Mouse (Mus musculus) kidney, postnatal 0 days (tissue): ENCODE measurements around the gene Med27. TPM values are rescaled to one million over a fixed set of nuclear protein-coding genes. Genes with fewer than 3 reads are reported as not detected.

Experiments
- ATAC-seq: fragments of 200-750 bp; cut with Nextera tagmentation; replicated peaks from 2 replicates; pipeline ENCODE4 v1.8.0; 2017; ENCODE audit warnings: low read depth, moderate number of reproducible peaks, moderate TSS enrichment, moderate library complexity; ENCODE audit not compliant: low FRiP score
- DNase-seq: peaks from one replicate; pipeline ENCODE4 v3.0.0-alpha.2; 2016; ENCODE audit warnings: low spot score
- H3K27ac ChIP-seq: fragments of 300-500 bp; sonication (generic); 2 replicates; pipeline ENCODE4 v1.5.1; 2014; ENCODE audit warnings: mild to moderate bottlenecking
- H3K27me3 ChIP-seq: fragments of 300-500 bp; sonication (generic); 2 replicates; pipeline ENCODE4 v1.6.1; 2014; ENCODE audit warnings: low read length, mixed read lengths; ENCODE audit not compliant: insufficient read depth
- H3K36me3 ChIP-seq: fragments of 300-500 bp; sonication (generic); 2 replicates; pipeline ENCODE4 v1.6.1; 2014; ENCODE audit warnings: low read length, mixed read lengths; ENCODE audit not compliant: insufficient read depth
- H3K4me1 ChIP-seq: fragments of 300-500 bp; sonication (generic); replicated peaks from 2 replicates; pipeline ENCODE4 v1.6.1; 2014; ENCODE audit warnings: antibody characterized with exemption, low read length, mixed read lengths; ENCODE audit not compliant: insufficient read depth
- H3K4me2 ChIP-seq: fragments of 300-500 bp; sonication (generic); 2 replicates; pipeline ENCODE4 v1.6.1; 2014; ENCODE audit warnings: mild to moderate bottlenecking, low read length, moderate library complexity, mixed read lengths
- H3K4me3 ChIP-seq: fragments of 300-500 bp; sonication (generic); replicated peaks from 2 replicates; pipeline ENCODE4 v1.5.1; 2014; ENCODE audit warnings: low read depth, low read length
- H3K9ac ChIP-seq: fragments of 300-500 bp; sonication (generic); 2 replicates; pipeline ENCODE4 v1.6.1; 2014; ENCODE audit warnings: low read depth, low read length
- H3K9me3 ChIP-seq: fragments of 300-500 bp; sonication (generic); replicated peaks from 2 replicates; pipeline ENCODE4 v1.6.1; 2016; ENCODE audit warnings: low read length, inconsistent platforms, mixed read lengths
- CTCF ChIP-seq: IDR thresholded peaks from 2 replicates; pipeline ENCODE4 v1.5.1; 2016; ENCODE audit warnings: antibody characterized with exemption, low read depth, mild to moderate bottlenecking, moderate library complexity
- WGBS: fragments of 180-500 bp; shearing (Covaris S2); extraction: QIAGEN DNeasy Blood & Tissue Kit; methylation state at CpG from one replicate; pipeline ENCODE4 v1.1.7; 2014; 5-methylcytosine and 5-hydroxymethylcytosine counted together
- polyA plus RNA-seq: library from polyadenylated mRNA; unstranded; fragments of >200 nt; fragmentation: Nextera tagmentation; extraction: Ambion mirVana; gene quantifications from 2 replicates; pipeline ENCODE4 v1.2.1, GENCODE M21; 2015

Gene Med27
- polyA plus RNA-seq, 1 experiment from 2014 or later: 38.1 TPM

DNA sequence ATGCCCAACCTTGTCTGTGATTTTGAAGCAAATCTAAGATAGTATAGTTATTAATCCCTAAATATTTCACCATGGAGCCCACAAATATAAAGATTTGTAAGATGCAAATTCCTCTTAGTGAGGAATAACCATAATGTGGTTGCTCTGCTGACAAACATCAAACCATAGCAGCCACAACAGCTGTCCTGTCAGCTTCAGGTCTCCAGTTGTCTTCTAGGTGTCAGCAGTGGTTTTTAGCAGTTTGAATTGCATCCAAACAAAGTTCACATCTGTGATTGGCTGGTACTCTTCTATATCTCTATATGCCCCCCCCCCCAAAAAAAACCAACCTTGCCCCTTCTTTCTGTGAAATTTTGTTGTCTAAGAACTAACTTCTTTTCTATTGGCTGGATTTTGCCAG is 95.7 kb downstream of the Med27 start:
- no peaks in the 10 kb centered on the region for H3K27me3 ChIP-seq
- H3K4me2 ChIP-seq: no peak overlapping the region
- H3K4me1 ChIP-seq: no peaks in the 10 kb centered on the region; the same call in 1 of the 2 replicates
- DNase-seq: no peak
- ATAC-seq: no peak
- no peaks in the 10 kb centered on the region for H3K36me3 ChIP-seq
- TF ChIP-seq CTCF: no peak
- no peaks in the 10 kb centered on the region for H3K9me3 ChIP-seq
- no peak overlapping the region for H3K9ac ChIP-seq
- no peak overlapping the region for H3K27ac ChIP-seq
- H3K4me3 ChIP-seq: no peak overlapping the region

DNA sequence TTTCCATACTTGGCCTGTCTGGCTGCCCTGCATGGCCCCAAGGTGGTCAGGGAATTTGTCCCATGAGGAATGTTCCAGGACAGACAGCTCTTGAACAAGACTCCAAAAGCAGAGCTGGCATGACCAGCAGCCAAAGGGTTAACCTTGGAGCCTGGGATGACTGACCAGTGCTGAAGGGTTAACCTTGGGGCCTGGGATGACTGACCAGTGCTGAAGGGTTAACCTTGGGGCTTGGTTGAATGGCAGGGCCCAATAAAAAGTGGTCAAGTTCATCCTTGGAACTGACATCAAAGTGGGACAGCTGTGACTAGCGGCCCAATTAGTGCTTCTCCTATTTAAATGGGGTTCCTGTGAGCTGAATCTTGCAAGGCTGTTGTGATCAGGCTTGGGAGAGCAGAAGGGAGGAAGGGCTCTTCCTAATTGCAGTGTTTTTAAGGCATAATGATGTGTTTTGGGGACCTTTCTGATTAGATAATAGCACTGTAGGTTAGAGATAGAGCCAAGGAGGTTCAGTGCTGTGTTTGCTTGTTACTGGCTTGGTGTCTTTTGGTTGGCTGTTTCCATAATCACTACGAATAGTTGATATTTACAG is 97.1 kb downstream of the Med27 start:
- Histone ChIP-seq H3K36me3 (no peaks in the 10 kb centered on the region), H3K27ac (no peak overlapping the region), H3K9me3 (no peaks in the 10 kb centered on the region), H3K4me1 (no peaks in the 10 kb centered on the region; the same call in 1 of the 2 replicates), H3K9ac (no peak overlapping the region), H3K27me3 (no peaks in the 10 kb centered on the region), H3K4me3 (no peak overlapping the region), H3K4me2 (no peak overlapping the region)
- DNase-seq (peak; percentile 19), ATAC-seq (no peak)
- no peak for TF ChIP-seq CTCF
- WGBS: 67% methylated on average over 2 of the region's 2 CpGs

GRCm38 (mm10) chr2:29448476-29449002 is 101.9 kb downstream of the Med27 start:
- ATAC-seq (no peak), DNase-seq (peak; percentile 44)
- no peaks in the 10 kb centered on the region for H3K9me3 ChIP-seq
- no peaks in the 10 kb centered on the region for H3K27me3 ChIP-seq
- no peaks in the 10 kb centered on the region for H3K4me1 ChIP-seq
- H3K9ac ChIP-seq: no peak overlapping the region
- H3K36me3 ChIP-seq: no peaks in the 10 kb centered on the region
- H3K27ac ChIP-seq: no peak overlapping the region
- H3K4me2 ChIP-seq: no peak overlapping the region
- no peak for TF ChIP-seq CTCF
- WGBS: 80% methylated on average over 7 of the region's 7 CpGs
- no peak overlapping the region for H3K4me3 ChIP-seq

GRCm38 (mm10) chr2:29451368-29451999 is 104.9 kb downstream of the Med27 start:
- no peak for ATAC-seq

DNA sequence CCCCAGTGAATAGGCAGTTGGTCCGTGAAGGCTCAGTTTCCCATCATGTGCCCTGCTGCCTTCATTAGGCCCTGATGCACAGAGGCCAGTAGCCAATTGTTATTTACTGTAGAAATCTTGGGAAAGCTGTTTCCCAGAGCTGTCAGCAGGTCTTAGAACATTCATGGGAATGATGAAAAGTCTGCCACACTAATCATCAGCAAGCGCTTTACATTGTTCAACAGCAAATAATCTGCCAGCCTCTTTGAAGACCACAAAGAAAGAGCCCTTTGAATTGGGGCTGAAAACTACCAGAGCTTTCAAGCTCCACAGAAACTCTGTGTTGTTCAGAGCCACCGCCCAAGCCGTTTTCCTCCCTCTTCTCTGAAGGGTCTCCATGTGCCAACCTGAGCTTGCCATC is 106.8 kb downstream of the Med27 start:
- 82% methylated on average over 4 of the region's 4 CpGs for WGBS
- H3K36me3 ChIP-seq: no peaks in the 10 kb centered on the region
- H3K9ac ChIP-seq: no peak overlapping the region
- no peaks in the 10 kb centered on the region for H3K9me3 ChIP-seq
- no peak for DNase-seq
- H3K4me1 ChIP-seq: 0 out of 2 replicates have a peak, but pooled peaks cover 2% of the 10 kb centered on the region
- H3K4me3 ChIP-seq: no peak overlapping the region
- H3K4me2 ChIP-seq: no peak overlapping the region
- H3K27me3 ChIP-seq: no peaks in the 10 kb centered on the region
- no peak overlapping the region for H3K27ac ChIP-seq
- no peak for TF ChIP-seq CTCF
- ATAC-seq: no peak

More at GRCm38 (mm10) chr2:29451368-29451999, 104.9 kb downstream of the Med27 start:
- Histone ChIP-seq H3K4me2 (no peak overlapping the region), H3K4me3 (no peak overlapping the region), H3K27ac (no peak overlapping the region), H3K4me1 (0 out of 2 replicates have a peak, but pooled peaks cover 2% of the 10 kb centered on the region), H3K9me3 (no peaks in the 10 kb centered on the region), H3K27me3 (no peaks in the 10 kb centered on the region), H3K36me3 (no peaks in the 10 kb centered on the region), H3K9ac (no peak overlapping the region)
- TF ChIP-seq CTCF: no peak
- no peak for DNase-seq
- WGBS: 87% methylated on average over 14 of the region's 14 CpGs

GRCm38 (mm10) chr2:29456631-29457320 is 110.2 kb downstream of the Med27 start:
- Histone ChIP-seq H3K4me1 (0 out of 2 replicates have a peak, but pooled peaks cover 2% of the 10 kb centered on the region), H3K27ac (no peak overlapping the region), H3K36me3 (no peaks in the 10 kb centered on the region), H3K9ac (no peak overlapping the region), H3K4me3 (no peak overlapping the region), H3K9me3 (no peaks in the 10 kb centered on the region), H3K27me3 (no peaks in the 10 kb centered on the region), H3K4me2 (no peak overlapping the region)
- DNase-seq (no peak), ATAC-seq (no peak)
- TF ChIP-seq CTCF: no peak
- 77% methylated on average over 9 of the region's 9 CpGs for WGBS
